Mouse (Mus musculus) liver, embryonic 15.5 days (tissue): ENCODE measurements around the gene Asb3. TPM values are rescaled to one million over a fixed set of nuclear protein-coding genes. Genes with fewer than 3 reads are reported as not detected.
"Not testable (repeated sequence)": the region's sequence is repeated elsewhere in the genome, so short reads cannot be mapped to it uniquely, and the experiment has no call there.

Experiments used
- ATAC-seq: fragments of 200-750 bp; cut with Nextera tagmentation; 2 replicates; pipeline ENCODE4 v1.8.0; 2017; ENCODE audit warnings: moderate number of reproducible peaks, mild to moderate bottlenecking, moderate library complexity; ENCODE audit not compliant: insufficient read depth
- H3K27ac ChIP-seq: fragments of 300-500 bp; sonication (generic); replicated peaks from 2 replicates; pipeline ENCODE4 v1.5.1; 2015; ENCODE audit warnings: mild to moderate bottlenecking, inconsistent platforms
- H3K27me3 ChIP-seq: fragments of 300-500 bp; sonication (generic); 2 replicates; pipeline ENCODE4 v1.6.1; 2015; ENCODE audit warnings: mild to moderate bottlenecking, inconsistent platforms
- H3K36me3 ChIP-seq: fragments of 300-500 bp; sonication (generic); replicated peaks from 2 replicates; pipeline ENCODE4 v1.6.1; 2015; ENCODE audit warnings: moderate library complexity, mild to moderate bottlenecking, inconsistent platforms
- H3K4me1 ChIP-seq: fragments of 300-500 bp; sonication (generic); replicated peaks from 2 replicates; pipeline ENCODE4 v1.6.1; 2015; ENCODE audit warnings: inconsistent platforms
- H3K4me2 ChIP-seq: fragments of 300-500 bp; sonication (generic); 2 replicates; pipeline ENCODE4 v1.6.1; 2015; ENCODE audit warnings: moderate library complexity, mild to moderate bottlenecking, inconsistent platforms
- H3K4me3 ChIP-seq: fragments of 300-500 bp; sonication (generic); replicated peaks from 2 replicates; pipeline ENCODE4 v1.5.1; 2015; ENCODE audit warnings: mild to moderate bottlenecking, inconsistent platforms
- H3K9ac ChIP-seq: fragments of 300-500 bp; sonication (generic); 2 replicates; pipeline ENCODE4 v1.6.1; 2015; ENCODE audit warnings: moderate library complexity, mild to moderate bottlenecking, inconsistent platforms
- H3K9me3 ChIP-seq: fragments of 300-500 bp; sonication (generic); replicated peaks from 2 replicates; pipeline ENCODE4 v1.6.1; 2016; ENCODE audit warnings: inconsistent platforms
- WGBS: fragments of 180-500 bp; shearing (Covaris S2); methylation state at CpG from one replicate; pipeline ENCODE4 v1.1.7; 2015; ENCODE audit warnings: mixed read lengths; ENCODE audit not compliant: insufficient replicate concordance; 5-methylcytosine and 5-hydroxymethylcytosine counted together
- polyA plus RNA-seq: library from polyadenylated mRNA; unstranded; fragments of >200 nt; fragmentation: Nextera tagmentation; extraction: Ambion mirVana; gene quantifications from 2 replicates; pipeline ENCODE4 v1.2.1, GENCODE M21; 2015

Asb3 gene
- polyA plus RNA-seq, 1 experiment from 2014 or later = 12.9 TPM

GRCm38 (mm10) chr11:31001169-31001908 is 116.1 kb downstream of the Asb3 start:
- no peak overlapping the region for H3K4me3 ChIP-seq
- H3K27ac ChIP-seq = peak overlapping the region; percentile 82
- WGBS = 29% methylated on average over 4 of the region's 4 CpGs
- no peaks in the 10 kb centered on the region for H3K27me3 ChIP-seq
- no peak overlapping the region for H3K9ac ChIP-seq
- peaks cover 56% of the 10 kb centered on the region for H3K4me1 ChIP-seq
- H3K9me3 ChIP-seq = no peaks in the 10 kb centered on the region
- ATAC-seq = peak; percentile 87
- 0 out of 2 replicates have a peak, but pooled peaks cover 6% of the 10 kb centered on the region for H3K36me3 ChIP-seq
- H3K4me2 ChIP-seq = peak overlapping the region; percentile 41

- H3K4me1 ChIP-seq, ATAC-seq, H3K9ac ChIP-seq, H3K27me3 ChIP-seq, H3K9me3 ChIP-seq, H3K27ac ChIP-seq: not testable (repeated sequence)
- H3K36me3 ChIP-seq = 0 out of 2 replicates have a peak, but pooled peaks cover 13% of the 10 kb centered on the region
- 0 out of 2 replicates have a peak overlapping the region, but pooled peaks have one; percentile 10 for H3K4me3 ChIP-seq
- WGBS = 75% methylated on average over 1 of the region's 1 CpGs
- 0 out of 2 replicates have a peak overlapping the region, but pooled peaks have one; percentile 13 for H3K4me2 ChIP-seq
These were observed 124.5 kb downstream of the Asb3 start for GRCm38 (mm10) chr11:31009668-31010067.

DNA sequence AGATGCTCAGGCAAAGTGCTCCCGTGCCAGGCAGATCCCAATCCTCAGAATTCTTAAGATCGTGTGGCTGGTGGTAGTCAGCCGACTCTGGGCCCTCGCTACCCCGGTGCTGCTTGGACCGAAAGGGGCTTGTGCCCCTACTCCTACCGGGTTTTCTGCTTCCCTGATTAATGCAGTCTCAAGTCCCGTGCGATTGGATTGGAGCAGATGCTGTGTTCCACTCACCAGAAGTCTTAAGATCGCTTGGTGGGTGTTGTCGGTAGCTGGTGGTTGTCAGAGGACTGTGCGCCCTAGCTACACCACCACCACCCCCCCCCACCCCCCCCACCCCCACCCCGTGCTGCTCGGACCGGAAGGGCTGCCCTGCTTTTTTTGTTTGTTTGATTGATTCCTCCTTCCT is 132.2 kb downstream of the Asb3 start:
- not testable (repeated sequence) for ATAC-seq, H3K27ac ChIP-seq, H3K36me3 ChIP-seq, H3K9ac ChIP-seq, H3K27me3 ChIP-seq, H3K4me3 ChIP-seq, H3K9me3 ChIP-seq, H3K4me2 ChIP-seq, H3K4me1 ChIP-seq
- 77% methylated on average over 15 of the region's 15 CpGs for WGBS

DNA sequence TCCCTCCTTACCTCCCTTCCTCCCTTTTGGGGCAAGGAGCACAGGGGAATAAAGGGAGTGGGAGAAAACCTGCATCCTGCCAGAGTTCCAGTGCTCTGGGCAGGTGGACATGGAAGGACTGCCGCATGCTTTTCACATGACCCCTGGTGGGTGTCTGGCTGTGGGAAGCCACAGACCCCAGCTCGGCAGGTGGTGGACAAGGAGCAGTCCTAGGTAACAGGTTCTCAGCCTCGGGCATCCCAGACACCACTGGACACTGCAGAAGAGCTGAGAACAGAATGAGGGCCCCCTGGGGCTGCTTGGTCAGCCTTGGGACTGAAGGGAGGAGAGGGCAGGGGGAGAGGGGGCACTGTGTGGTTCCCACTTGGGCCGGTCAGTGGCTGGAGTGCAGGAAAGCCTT is 149.7 kb downstream of the Asb3 start:
- H3K9me3 ChIP-seq = 0 out of 2 replicates have a peak, but pooled peaks cover 3% of the 10 kb centered on the region
- no peak overlapping the region for H3K9ac ChIP-seq
- H3K27ac ChIP-seq = no peak overlapping the region
- H3K4me1 ChIP-seq = no peaks in the 10 kb centered on the region
- 90% methylated on average over 4 of the region's 4 CpGs for WGBS
- peaks cover 12% of the 10 kb centered on the region; the same call in 1 of the 2 replicates for H3K36me3 ChIP-seq
- H3K4me3 ChIP-seq = no peak overlapping the region
- H3K27me3 ChIP-seq = no peaks in the 10 kb centered on the region
- ATAC-seq = no peak
- no peak overlapping the region for H3K4me2 ChIP-seq

GRCm38 (mm10) chr11:31089973-31090372 is 204.8 kb downstream of the Asb3 start:
- Histone ChIP-seq H3K9me3 (no peaks in the 10 kb centered on the region), H3K36me3 (no peaks in the 10 kb centered on the region), H3K27ac (no peak overlapping the region), H3K4me2 (no peak overlapping the region), H3K9ac (no peak overlapping the region), H3K27me3 (no peaks in the 10 kb centered on the region), H3K4me1 (no peaks in the 10 kb centered on the region), H3K4me3 (no peak overlapping the region)
- 81% methylated on average over 10 of the region's 10 CpGs for WGBS
- ATAC-seq = no peak; the same call in 1 of the 2 replicates

GRCm38 (mm10) chr11:31090478-31090978 is 205.3 kb downstream of the Asb3 start:
- H3K9ac ChIP-seq = no peak overlapping the region
- H3K4me1 ChIP-seq = no peaks in the 10 kb centered on the region
- no peaks in the 10 kb centered on the region for H3K27me3 ChIP-seq
- no peak overlapping the region for H3K4me3 ChIP-seq
- no peak overlapping the region for H3K27ac ChIP-seq
- H3K4me2 ChIP-seq = no peak overlapping the region
- WGBS = 72% methylated on average over 3 of the region's 3 CpGs
- no peaks in the 10 kb centered on the region for H3K36me3 ChIP-seq
- no peaks in the 10 kb centered on the region for H3K9me3 ChIP-seq
- ATAC-seq = no peak

DNA sequence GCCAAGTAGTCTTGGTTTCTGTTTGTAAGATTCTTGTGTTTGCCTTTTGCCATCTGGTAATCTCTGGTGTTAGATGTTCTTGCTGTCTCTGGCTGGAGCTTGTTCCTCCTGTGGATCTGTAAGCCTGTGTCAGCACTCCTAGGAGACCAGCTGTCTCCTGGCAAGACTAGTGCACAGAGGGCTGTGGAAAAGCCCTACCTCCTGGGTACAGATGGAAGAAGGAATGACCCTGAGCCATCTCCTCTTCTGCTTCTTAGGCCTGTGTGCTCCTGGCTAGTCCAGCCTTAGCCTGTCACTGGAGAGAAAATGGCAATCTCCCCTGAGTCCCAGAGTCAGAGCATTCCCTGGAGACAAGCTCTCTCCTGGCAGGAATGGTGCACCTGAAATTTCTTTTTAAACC is 214.3 kb downstream of the Asb3 start:
- H3K4me1 ChIP-seq, H3K9me3 ChIP-seq, H3K27me3 ChIP-seq, ATAC-seq, H3K4me2 ChIP-seq, H3K9ac ChIP-seq, H3K36me3 ChIP-seq, H3K4me3 ChIP-seq, H3K27ac ChIP-seq: not testable (repeated sequence)

DNA sequence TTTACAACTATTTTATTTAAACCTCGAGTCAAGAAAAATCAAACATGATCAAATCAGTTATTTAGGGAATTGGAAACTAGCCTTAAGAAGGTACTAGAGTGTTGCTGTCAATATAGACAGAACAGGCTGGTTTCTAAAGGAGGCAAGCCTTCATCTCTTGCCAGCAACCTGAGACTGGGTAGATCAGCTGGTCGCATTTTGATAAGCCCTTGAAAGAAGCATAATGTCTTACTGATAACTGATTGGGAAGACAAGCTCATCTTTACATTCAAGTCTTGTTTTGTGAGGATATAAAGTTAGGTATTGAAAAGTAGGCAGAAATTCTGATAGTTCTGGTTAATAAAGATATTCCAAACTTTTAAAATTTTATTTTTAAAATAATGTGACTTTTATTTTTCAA is 217.0 kb downstream of the Asb3 start:
- 54% methylated on average over 2 of the region's 2 CpGs for WGBS
- H3K9me3 ChIP-seq = no peaks in the 10 kb centered on the region
- H3K4me2 ChIP-seq = no peak overlapping the region
- no peaks in the 10 kb centered on the region for H3K27me3 ChIP-seq
- no peak for ATAC-seq
- H3K9ac ChIP-seq = no peak overlapping the region
- H3K36me3 ChIP-seq = no peaks in the 10 kb centered on the region
- no peaks in the 10 kb centered on the region for H3K4me1 ChIP-seq
- no peak overlapping the region for H3K4me3 ChIP-seq
- no peak overlapping the region for H3K27ac ChIP-seq

- H3K4me2 ChIP-seq = no peak overlapping the region
- H3K4me1 ChIP-seq = no peaks in the 10 kb centered on the region
- H3K9ac ChIP-seq = no peak overlapping the region
- H3K4me3 ChIP-seq = no peak overlapping the region
- no peak overlapping the region for H3K27ac ChIP-seq
- H3K36me3 ChIP-seq = no peaks in the 10 kb centered on the region
- no peak for ATAC-seq
- no peaks in the 10 kb centered on the region for H3K27me3 ChIP-seq
- H3K9me3 ChIP-seq = no peaks in the 10 kb centered on the region
- WGBS = 81% methylated on average over 5 of the region's 5 CpGs
These were observed 220.1 kb downstream of the Asb3 start for GRCm38 (mm10) chr11:31105364-31105763.

GRCm38 (mm10) chr11:31126964-31127363 is 241.7 kb downstream of the Asb3 start:
- WGBS = 40% methylated on average over 1 of the region's 1 CpGs
- not testable (repeated sequence) for H3K9me3 ChIP-seq, H3K4me2 ChIP-seq, H3K36me3 ChIP-seq, H3K27me3 ChIP-seq, H3K27ac ChIP-seq, ATAC-seq, H3K4me1 ChIP-seq, H3K9ac ChIP-seq, H3K4me3 ChIP-seq

GRCm38 (mm10) chr11:31133726-31134125 is 248.5 kb downstream of the Asb3 start:
- not testable (repeated sequence) for H3K27ac ChIP-seq, ATAC-seq, H3K9me3 ChIP-seq, H3K4me2 ChIP-seq, H3K4me1 ChIP-seq, H3K36me3 ChIP-seq, H3K4me3 ChIP-seq, H3K9ac ChIP-seq, H3K27me3 ChIP-seq
- 50% methylated on average over 4 of the region's 4 CpGs for WGBS

GRCm38 (mm10) chr11:31134824-31135223 is 249.6 kb downstream of the Asb3 start:
- not testable (repeated sequence) for H3K27ac ChIP-seq, H3K9ac ChIP-seq, H3K9me3 ChIP-seq, H3K4me2 ChIP-seq, H3K27me3 ChIP-seq, H3K36me3 ChIP-seq, H3K4me1 ChIP-seq, ATAC-seq, H3K4me3 ChIP-seq
- WGBS = 49% methylated on average over 1 of the region's 1 CpGs
